In genomic region chr8:54954741-54955455, GRCm38 (mm10) we compare ENCODE assay signal across 8 mouse cellular contexts. TPM values are rescaled to one million over a fixed set of nuclear protein-coding genes. Genes with fewer than 3 reads are reported as not detected.
A peak's percentile ranks its signal among the peaks of the same experiment; 100 is the strongest.
DNase-seq lines count a peak whose midpoint lies in the region; ATAC-seq lines count a peak whose summit lies in the region.

Gene Gpm6a, plus strand, starts transcription at chr8:54954843.

- no peak for DNase-seq in kidney, postnatal 10 days
- no peak for DNase-seq in B cell, adult 2 months
- DNase-seq in testis, postnatal 10 days (ENCODE audit: low spot score), result no peak

- H3K9me3 ChIP-seq in kidney, embryonic 16.5 days (ENCODE audit: low read length), result no peaks in the 10 kb centered on the region
- no peaks in the 10 kb centered on the region for H3K9me3 ChIP-seq in embryonic facial prominence, embryonic 15.5 days (replicated peaks)
- H3K9me3 ChIP-seq in hindbrain, embryonic 16.5 days (ENCODE audit: control insufficient read depth, low read length), result no peaks in the 10 kb centered on the region
- H3K9me3 ChIP-seq in midbrain, embryonic 13.5 days, result no peaks in the 10 kb centered on the region

- H3K36me3 ChIP-seq in kidney, embryonic 16.5 days (ENCODE audit: insufficient read depth, low read length), result no peaks in the 10 kb centered on the region
- H3K36me3 ChIP-seq in embryonic facial prominence, embryonic 15.5 days, result no peaks in the 10 kb centered on the region
- no peaks in the 10 kb centered on the region for H3K36me3 ChIP-seq in hindbrain, embryonic 16.5 days (ENCODE audit: control insufficient read depth, insufficient read depth, low read length)
- no peaks in the 10 kb centered on the region for H3K36me3 ChIP-seq in midbrain, embryonic 13.5 days

- no peaks in the 10 kb centered on the region for H3K27me3 ChIP-seq in kidney, embryonic 16.5 days (ENCODE audit: insufficient read depth, low read length)
- no peaks in the 10 kb centered on the region for H3K27me3 ChIP-seq in embryonic facial prominence, embryonic 15.5 days
- no peaks in the 10 kb centered on the region for H3K27me3 ChIP-seq in hindbrain, embryonic 16.5 days (replicated peaks; ENCODE audit: control insufficient read depth, insufficient read depth, low read length)
- no peaks in the 10 kb centered on the region for H3K27me3 ChIP-seq in midbrain, embryonic 13.5 days

- 30% methylated on average over 13 of the region's 13 CpGs for WGBS in kidney, embryonic 16.5 days
- 24% methylated on average over 13 of the region's 13 CpGs for WGBS in embryonic facial prominence, embryonic 15.5 days
- 8% methylated on average over 13 of the region's 13 CpGs for WGBS in hindbrain, embryonic 16.5 days
- 2% methylated on average over 13 of the region's 13 CpGs for WGBS in midbrain, embryonic 13.5 days

- no peak within 1 kb of the TSS for H3K27ac ChIP-seq in kidney, embryonic 16.5 days (ENCODE audit: low read length)
- H3K27ac ChIP-seq in embryonic facial prominence, embryonic 15.5 days (replicated peaks), result no peak within 1 kb of the TSS
- peak within 1 kb of the TSS; percentile 95 for H3K27ac ChIP-seq in hindbrain, embryonic 16.5 days (ENCODE audit: low read depth, low read length)
- peak within 1 kb of the TSS; percentile 98 for H3K27ac ChIP-seq in midbrain, embryonic 13.5 days

- no peak within 1 kb of the TSS for H3K4me3 ChIP-seq in kidney, embryonic 16.5 days (ENCODE audit: low read length)
- no peak within 1 kb of the TSS; the same call in 1 of the 2 replicates for H3K4me3 ChIP-seq in embryonic facial prominence, embryonic 15.5 days (replicated peaks)
- peak within 1 kb of the TSS; percentile 61 for H3K4me3 ChIP-seq in hindbrain, embryonic 16.5 days (ENCODE audit: low read length)
- peak within 1 kb of the TSS; percentile 68 for H3K4me3 ChIP-seq in midbrain, embryonic 13.5 days (replicated peaks)

- H3K4me1 ChIP-seq in kidney, embryonic 16.5 days (ENCODE audit: insufficient read depth, low read length), result no peaks in the 10 kb centered on the region
- H3K4me1 ChIP-seq in embryonic facial prominence, embryonic 15.5 days, result no peaks in the 10 kb centered on the region
- H3K4me1 ChIP-seq in hindbrain, embryonic 16.5 days (ENCODE audit: control insufficient read depth, insufficient read depth, low read depth, low read length), result peaks cover 4% of the 10 kb centered on the region
- peaks cover 24% of the 10 kb centered on the region for H3K4me1 ChIP-seq in midbrain, embryonic 13.5 days (replicated peaks)

- no peak within 1 kb of the TSS for H3K9ac ChIP-seq in kidney, embryonic 16.5 days (replicated peaks; ENCODE audit: low read length)
- H3K9ac ChIP-seq in embryonic facial prominence, embryonic 15.5 days, result no peak within 1 kb of the TSS
- H3K9ac ChIP-seq in hindbrain, embryonic 16.5 days (ENCODE audit: low read depth, low read length), result peak within 1 kb of the TSS; percentile 79
- peak within 1 kb of the TSS; percentile 94 for H3K9ac ChIP-seq in midbrain, embryonic 13.5 days (replicated peaks)

- H3K4me2 ChIP-seq in kidney, embryonic 16.5 days (replicated peaks; ENCODE audit: low read depth, low read length), result peak within 1 kb of the TSS; percentile 28
- H3K4me2 ChIP-seq in embryonic facial prominence, embryonic 15.5 days (replicated peaks), result peak within 1 kb of the TSS; percentile 6; the same call in 1 of the 2 replicates
- H3K4me2 ChIP-seq in hindbrain, embryonic 16.5 days (ENCODE audit: low read length), result peak within 1 kb of the TSS; percentile 61
- H3K4me2 ChIP-seq in midbrain, embryonic 13.5 days (replicated peaks), result peak within 1 kb of the TSS; percentile 60

- ATAC-seq in kidney, embryonic 16.5 days (ENCODE audit: low FRiP score, low TSS enrichment), result no peak
- ATAC-seq in embryonic facial prominence, embryonic 15.5 days (ENCODE audit: insufficient number of reproducible peaks, low FRiP score, low TSS enrichment, low read depth), result no peak
- ATAC-seq in hindbrain, embryonic 16.5 days, result peak; percentile 89
- ATAC-seq in midbrain, embryonic 13.5 days, result peak; percentile 92
- no peak for ATAC-seq in granulocyte monocyte progenitor cell, adult 5-6 weeks (replicated peaks; ENCODE audit: poor library complexity, severe bottlenecking)

RNA-seq across cellular contexts. Expression of gene Gpm6a, which starts in this region (rescaled TPM):
- 27.8 and 29.4 TPM in 2 replicates for polyA plus RNA-seq in kidney, embryonic 16.5 days (2015; fragmentation: Nextera tagmentation; extraction: Ambion mirVana)
- polyA plus RNA-seq in embryonic facial prominence, embryonic 15.5 days (2015; fragmentation: Nextera tagmentation; extraction: Ambion mirVana), result 12.8 and 17.1 TPM in 2 replicates
- 545 and 587 TPM in 2 replicates for polyA plus RNA-seq in hindbrain, embryonic 16.5 days (2015; fragmentation: Nextera tagmentation; extraction: Ambion mirVana)
- 423 and 503 TPM in 2 replicates for polyA plus RNA-seq in midbrain, embryonic 13.5 days (2015; fragmentation: Nextera tagmentation; extraction: Ambion mirVana)
- total RNA-seq in granulocyte monocyte progenitor cell, adult 5-6 weeks (2014; fragmentation: Nextera tagmentation), result not detected in 2 replicates
- total RNA-seq in granulocyte monocyte progenitor cell, adult 5-6 weeks (2017), result not detected in 2 replicates

Comparison
In these comparisons a context has a peak if more than half of its experiments do, and no peak if none do; other contexts are left out.
1. RNA of gene Gpm6a (polyA plus RNA-seq): 545 to 587 TPM in hindbrain, embryonic 16.5 days and 423 to 503 TPM in midbrain, embryonic 13.5 days; 27.8 to 29.4 TPM in kidney, embryonic 16.5 days and 12.8 to 17.1 TPM in embryonic facial prominence, embryonic 15.5 days; every median in the first group is over 10 times any median in the second.
2. ATAC-seq: peak in hindbrain, embryonic 16.5 days (single experiment) and midbrain, embryonic 13.5 days (single experiment); none in kidney, embryonic 16.5 days (single experiment), embryonic facial prominence, embryonic 15.5 days (single experiment) and granulocyte monocyte progenitor cell, adult 5-6 weeks (single experiment).
3. H3K27ac ChIP-seq: peak in hindbrain, embryonic 16.5 days (single experiment) and midbrain, embryonic 13.5 days (single experiment); none in kidney, embryonic 16.5 days (single experiment) and embryonic facial prominence, embryonic 15.5 days (single experiment).
4. H3K4me2 ChIP-seq: peak in every context shown above with its lines; median percentile 61 in hindbrain, embryonic 16.5 days; 60 in midbrain, embryonic 13.5 days; 28 in kidney, embryonic 16.5 days; 6 in embryonic facial prominence, embryonic 15.5 days.
5. H3K4me3 ChIP-seq: peak in hindbrain, embryonic 16.5 days (single experiment) and midbrain, embryonic 13.5 days (single experiment); none in kidney, embryonic 16.5 days (single experiment) and embryonic facial prominence, embryonic 15.5 days (single experiment).
6. H3K9ac ChIP-seq: peak in hindbrain, embryonic 16.5 days (single experiment) and midbrain, embryonic 13.5 days (single experiment); none in kidney, embryonic 16.5 days (single experiment) and embryonic facial prominence, embryonic 15.5 days (single experiment).